Mouse (Mus musculus): ENCODE results near the gene Ppm1b. TPM values are rescaled to one million over a fixed set of nuclear protein-coding genes. Genes with fewer than 3 reads are reported as not detected.

Ppm1b gene
- polyA plus RNA-seq, 1 experiment from 2014 or later, result 51.5 TPM

DNA sequence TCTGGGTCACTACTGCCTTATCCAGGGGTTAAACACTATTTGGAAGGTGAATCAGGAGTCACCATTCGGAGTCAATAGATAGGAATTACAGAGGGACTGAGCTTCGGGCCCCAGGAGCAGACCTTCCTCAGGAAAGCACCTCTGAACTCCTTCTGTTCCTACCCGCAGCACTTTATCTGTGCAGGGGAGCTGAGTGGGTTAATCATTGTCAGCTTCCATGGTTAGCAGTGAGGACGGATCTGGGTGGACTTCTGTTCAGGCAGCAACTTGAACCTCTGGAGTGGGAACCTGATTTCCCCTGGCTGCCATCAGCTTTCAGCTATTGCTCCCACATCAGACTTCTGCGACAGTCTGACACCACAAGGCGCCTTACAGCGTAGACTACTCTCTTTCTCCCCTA is 84.4 kb downstream of the Ppm1b start:
- ATAC-seq, result no peak
- H3K9ac ChIP-seq (replicated peaks; ENCODE audit: low read depth), result no peak overlapping the region
- no peaks in the 10 kb centered on the region for H3K27me3 ChIP-seq (replicated peaks; ENCODE audit: insufficient read depth, low read length)
- TF ChIP-seq EP300 (IDR thresholded peaks at IDR 0.05) (no peak), CTCF (IDR thresholded peaks at IDR 0.05) (no peak)
- WGBS, result 38% methylated on average over 7 of the region's 7 CpGs
- no peaks in the 10 kb centered on the region for H3K4me1 ChIP-seq (ENCODE audit: insufficient read depth, low read depth, low read length)
- H3K27ac ChIP-seq (ENCODE audit: low read length), result no peak overlapping the region
- no peaks in the 10 kb centered on the region for H3K9me3 ChIP-seq (ENCODE audit: low read length)
- no peaks in the 10 kb centered on the region for H3K36me3 ChIP-seq (ENCODE audit: insufficient read depth, low read length)
- no peak overlapping the region for H3K4me2 ChIP-seq (replicated peaks; ENCODE audit: low read depth, low read length)
- H3K4me3 ChIP-seq (ENCODE audit: low read depth, low read length), result no peak overlapping the region
- no peak for DNase-seq (ENCODE audit: low spot score)

DNA sequence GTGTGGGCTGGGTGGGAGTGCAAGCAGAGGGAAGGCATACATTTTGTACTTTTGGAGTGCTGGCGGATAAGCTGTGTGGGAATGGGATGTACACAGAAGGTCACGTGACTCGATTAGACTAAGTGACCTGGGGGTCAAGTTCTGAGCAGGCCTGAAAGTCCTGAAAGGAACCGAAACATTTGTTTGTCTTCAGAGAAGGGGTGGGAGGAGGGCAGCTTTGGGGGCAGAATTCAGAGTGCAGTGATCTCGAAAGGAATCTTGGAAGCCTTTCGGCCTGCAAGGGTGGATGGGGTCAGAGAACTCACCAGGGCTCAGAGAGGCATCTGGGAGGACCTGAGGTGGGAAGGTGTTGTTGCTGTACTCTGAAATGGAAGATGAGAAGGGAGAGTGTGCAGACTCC is 85.9 kb downstream of the Ppm1b start:
- H3K36me3 ChIP-seq (ENCODE audit: insufficient read depth, low read length), result no peaks in the 10 kb centered on the region
- DNase-seq (ENCODE audit: low spot score) (no peak), ATAC-seq (no peak)
- H3K9me3 ChIP-seq (ENCODE audit: low read length), result no peaks in the 10 kb centered on the region
- no peaks in the 10 kb centered on the region for H3K4me1 ChIP-seq (ENCODE audit: insufficient read depth, low read depth, low read length)
- no peak overlapping the region for H3K9ac ChIP-seq (replicated peaks; ENCODE audit: low read depth)
- no peak overlapping the region for H3K27ac ChIP-seq (ENCODE audit: low read length)
- H3K27me3 ChIP-seq (replicated peaks; ENCODE audit: insufficient read depth, low read length), result no peaks in the 10 kb centered on the region
- H3K4me3 ChIP-seq (ENCODE audit: low read depth, low read length), result no peak overlapping the region
- WGBS, result 34% methylated on average over 6 of the region's 6 CpGs
- no peak overlapping the region for H3K4me2 ChIP-seq (replicated peaks; ENCODE audit: low read depth, low read length)
- no peak for TF ChIP-seq EP300 (IDR thresholded peaks at IDR 0.05)
- no peak for TF ChIP-seq CTCF (IDR thresholded peaks at IDR 0.05)

DNA sequence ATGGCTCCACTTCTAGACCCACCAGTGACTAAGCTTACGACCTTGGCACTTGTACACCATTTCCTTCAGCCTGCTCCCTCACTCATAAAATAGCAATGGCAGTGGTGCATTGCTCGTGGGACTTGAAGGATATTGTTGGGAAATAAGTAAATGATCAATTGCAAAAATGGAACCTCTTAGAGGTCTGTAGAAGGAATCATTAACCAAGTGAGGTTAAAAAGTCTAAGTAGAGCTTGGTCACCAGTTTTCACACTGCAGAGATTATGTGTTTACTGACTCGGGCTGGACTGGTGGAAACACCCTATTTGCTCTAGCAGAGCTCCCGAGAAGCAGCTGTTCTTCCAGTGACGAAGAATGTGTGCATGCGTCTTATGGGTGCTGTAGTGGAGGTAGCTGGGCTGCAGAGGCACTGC is 86.9 kb downstream of the Ppm1b start:
- Histone ChIP-seq H3K9ac (replicated peaks; ENCODE audit: low read depth) (no peak overlapping the region), H3K27ac (ENCODE audit: low read length) (no peak overlapping the region), H3K4me2 (replicated peaks; ENCODE audit: low read depth, low read length) (no peak overlapping the region), H3K36me3 (ENCODE audit: insufficient read depth, low read length) (no peaks in the 10 kb centered on the region), H3K27me3 (replicated peaks; ENCODE audit: insufficient read depth, low read length) (no peaks in the 10 kb centered on the region), H3K9me3 (ENCODE audit: low read length) (no peaks in the 10 kb centered on the region), H3K4me1 (ENCODE audit: insufficient read depth, low read depth, low read length) (no peaks in the 10 kb centered on the region), H3K4me3 (ENCODE audit: low read depth, low read length) (no peak overlapping the region)
- 62% methylated on average over 6 of the region's 6 CpGs for WGBS
- TF ChIP-seq EP300 (IDR thresholded peaks at IDR 0.05) (no peak), CTCF (IDR thresholded peaks at IDR 0.05) (no peak)
- 0 out of 2 replicates have a peak, but pooled peaks have one; percentile 19 for ATAC-seq
- DNase-seq (ENCODE audit: low spot score), result no peak

DNA sequence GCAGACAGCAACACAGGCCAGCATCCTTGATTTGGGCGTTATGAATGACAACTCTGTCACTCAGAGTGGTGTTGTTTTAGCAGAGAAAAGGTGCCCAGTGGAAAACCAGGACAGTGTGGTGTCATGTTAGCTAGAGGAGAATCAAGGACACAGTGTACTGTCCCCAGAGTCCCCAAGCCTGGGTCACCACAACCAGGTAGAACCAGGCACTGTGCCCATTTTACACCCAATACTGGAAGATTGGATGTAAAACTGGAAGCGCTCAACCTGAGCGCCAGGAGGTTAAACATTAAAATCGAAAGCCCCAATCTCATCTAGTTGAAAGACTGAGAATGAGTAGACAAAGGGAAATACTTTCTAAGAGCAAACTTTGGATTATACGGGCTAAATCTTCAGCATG is 87.9 kb downstream of the Ppm1b start:
- Histone ChIP-seq H3K4me3 (ENCODE audit: low read depth, low read length) (no peak overlapping the region), H3K9me3 (ENCODE audit: low read length) (no peaks in the 10 kb centered on the region), H3K36me3 (ENCODE audit: insufficient read depth, low read length) (no peaks in the 10 kb centered on the region), H3K27me3 (replicated peaks; ENCODE audit: insufficient read depth, low read length) (no peaks in the 10 kb centered on the region), H3K9ac (replicated peaks; ENCODE audit: low read depth) (no peak overlapping the region), H3K27ac (ENCODE audit: low read length) (no peak overlapping the region), H3K4me2 (replicated peaks; ENCODE audit: low read depth, low read length) (no peak overlapping the region), H3K4me1 (ENCODE audit: insufficient read depth, low read depth, low read length) (no peaks in the 10 kb centered on the region)
- WGBS, result 83% methylated on average over 5 of the region's 5 CpGs
- ATAC-seq (no peak), DNase-seq (ENCODE audit: low spot score) (no peak)
- no peak for TF ChIP-seq EP300 (IDR thresholded peaks at IDR 0.05)
- no peak for TF ChIP-seq CTCF (IDR thresholded peaks at IDR 0.05)

DNA sequence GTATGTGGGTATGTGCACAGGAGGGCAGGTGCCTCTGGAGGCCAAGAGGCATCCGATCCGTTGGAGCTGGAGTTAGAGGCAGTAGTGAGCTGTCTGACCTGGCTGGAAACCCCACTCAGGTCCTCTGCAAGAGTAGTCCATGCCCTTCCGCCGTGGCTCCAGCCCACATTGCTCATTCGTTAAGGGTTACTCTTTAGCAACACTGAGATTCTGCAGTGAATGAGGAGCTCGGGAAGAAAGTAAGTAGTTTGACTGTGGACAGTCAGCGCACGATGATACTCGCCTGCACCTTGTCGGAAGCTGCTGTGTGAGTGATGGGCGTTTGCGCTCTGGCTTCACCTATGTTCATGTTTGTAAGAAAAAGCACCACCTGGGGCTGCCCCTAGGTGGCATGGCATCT is 88.6 kb downstream of the Ppm1b start:
- TF ChIP-seq CTCF (IDR thresholded peaks at IDR 0.05) (no peak), EP300 (IDR thresholded peaks at IDR 0.05) (no peak)
- H3K4me3 ChIP-seq (ENCODE audit: low read depth, low read length), result no peak overlapping the region
- no peaks in the 10 kb centered on the region for H3K36me3 ChIP-seq (ENCODE audit: insufficient read depth, low read length)
- H3K9me3 ChIP-seq (ENCODE audit: low read length), result no peaks in the 10 kb centered on the region
- DNase-seq (ENCODE audit: low spot score) (no peak), ATAC-seq (no peak)
- H3K4me2 ChIP-seq (replicated peaks; ENCODE audit: low read depth, low read length), result no peak overlapping the region
- no peak overlapping the region for H3K9ac ChIP-seq (replicated peaks; ENCODE audit: low read depth)
- 79% methylated on average over 12 of the region's 12 CpGs for WGBS
- no peak overlapping the region for H3K27ac ChIP-seq (ENCODE audit: low read length)
- no peaks in the 10 kb centered on the region for H3K4me1 ChIP-seq (ENCODE audit: insufficient read depth, low read depth, low read length)
- no peaks in the 10 kb centered on the region for H3K27me3 ChIP-seq (replicated peaks; ENCODE audit: insufficient read depth, low read length)

DNA sequence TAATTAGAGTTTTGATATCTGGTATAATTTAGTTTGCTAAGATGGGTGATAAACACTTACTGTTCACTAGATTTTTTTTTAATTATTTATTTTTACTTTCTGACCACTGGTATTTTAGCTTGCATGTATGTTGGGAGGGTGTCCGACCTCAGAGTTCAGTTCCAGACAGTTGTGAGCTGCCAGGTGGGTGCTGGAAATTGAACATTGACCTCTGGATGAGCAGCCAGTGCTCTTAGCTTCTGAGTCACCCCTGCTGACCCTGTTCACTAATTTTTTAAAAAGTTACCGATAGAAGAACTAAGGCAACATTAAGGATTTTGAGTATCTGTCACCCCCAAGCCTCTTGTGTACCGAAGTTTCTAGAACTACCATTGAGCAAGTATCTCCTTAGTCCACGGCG is 91.8 kb downstream of the Ppm1b start:
- TF ChIP-seq CTCF (IDR thresholded peaks at IDR 0.05) (no peak), EP300 (IDR thresholded peaks at IDR 0.05) (no peak)
- no peak for DNase-seq (ENCODE audit: low spot score)
- no peaks in the 10 kb centered on the region for H3K36me3 ChIP-seq (ENCODE audit: insufficient read depth, low read length)
- no peaks in the 10 kb centered on the region for H3K4me1 ChIP-seq (ENCODE audit: insufficient read depth, low read depth, low read length)
- H3K27me3 ChIP-seq (replicated peaks; ENCODE audit: insufficient read depth, low read length), result no peaks in the 10 kb centered on the region
- 87% methylated on average over 5 of the region's 5 CpGs for WGBS
- H3K9me3 ChIP-seq (ENCODE audit: low read length), result no peaks in the 10 kb centered on the region
- H3K9ac ChIP-seq (replicated peaks; ENCODE audit: low read depth), result no peak overlapping the region
- H3K27ac ChIP-seq (ENCODE audit: low read length), result no peak overlapping the region
- ATAC-seq, result no peak
- no peak overlapping the region for H3K4me2 ChIP-seq (replicated peaks; ENCODE audit: low read depth, low read length)
- H3K4me3 ChIP-seq (ENCODE audit: low read depth, low read length), result no peak overlapping the region

DNA sequence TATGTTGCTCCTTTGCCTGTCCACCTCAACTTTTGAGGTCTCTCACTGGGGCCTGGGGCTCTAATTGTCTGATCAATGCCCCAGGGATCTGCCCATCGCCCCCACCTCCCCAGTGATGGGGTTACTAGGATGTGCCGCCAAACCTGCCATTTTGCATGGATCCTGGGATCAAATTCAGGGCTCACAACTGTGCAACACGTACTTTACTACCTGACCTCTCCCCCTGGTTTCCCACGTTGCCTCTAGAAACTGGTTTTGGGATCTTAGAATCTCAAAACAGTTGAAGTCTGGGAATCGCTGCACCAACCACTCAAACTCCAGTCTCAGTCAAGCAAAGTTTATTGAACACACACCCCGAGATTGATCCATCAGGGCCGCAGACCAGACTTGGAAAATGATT is 101.7 kb downstream of the Ppm1b start:
- no peaks in the 10 kb centered on the region for H3K4me1 ChIP-seq (ENCODE audit: insufficient read depth, low read depth, low read length)
- H3K27ac ChIP-seq (ENCODE audit: low read length), result no peak overlapping the region
- no peaks in the 10 kb centered on the region; the same call in 1 of the 2 replicates for H3K36me3 ChIP-seq (ENCODE audit: insufficient read depth, low read length)
- WGBS, result 88% methylated on average over 7 of the region's 7 CpGs
- no peak for TF ChIP-seq CTCF (IDR thresholded peaks at IDR 0.05)
- no peak for TF ChIP-seq EP300 (IDR thresholded peaks at IDR 0.05)
- DNase-seq (ENCODE audit: low spot score) (no peak), ATAC-seq (no peak)
- no peaks in the 10 kb centered on the region for H3K27me3 ChIP-seq (replicated peaks; ENCODE audit: insufficient read depth, low read length)
- H3K9ac ChIP-seq (replicated peaks; ENCODE audit: low read depth), result no peak overlapping the region
- no peak overlapping the region for H3K4me3 ChIP-seq (ENCODE audit: low read depth, low read length)
- H3K9me3 ChIP-seq (ENCODE audit: low read length), result no peaks in the 10 kb centered on the region
- no peak overlapping the region for H3K4me2 ChIP-seq (replicated peaks; ENCODE audit: low read depth, low read length)
